ENCODE assay signal across 21 mouse cellular contexts in genomic region chr2:171586853-171587220, GRCm38 (mm10).
DNase-seq lines count a peak whose midpoint lies in the region; ATAC-seq lines count a peak whose summit lies in the region.
"Had no signal": no experiment of that assay in that cellular context is flagged by ENCODE, and none has a peak within 500 bp of the region (broad histone marks: within the 10 kb centered on the region; RNA-seq: fewer than 3 reads in every experiment).

No protein-coding gene starts in this region.

- intact Hi-C loops in heart, postnatal 36 days (cut with DNase I): no loop called here

- H3K36me3 ChIP-seq in hindbrain, embryonic 12.5 days: no peaks in the 10 kb centered on the region
- no peaks in the 10 kb centered on the region for H3K36me3 ChIP-seq in hindbrain, embryonic 11.5 days (ENCODE audit: control insufficient read depth, insufficient read depth, low read length)
- H3K36me3 ChIP-seq in intestine, embryonic 16.5 days (ENCODE audit: control insufficient read depth, insufficient read depth, low read length): no peaks in the 10 kb centered on the region
- H3K36me3 ChIP-seq: embryonic facial prominence, embryonic 10.5 days; heart, embryonic 12.5 days; limb, embryonic 12.5 days; midbrain, embryonic 12.5 days had no signal

- WGBS in hindbrain, embryonic 12.5 days: 95% methylated on average over 4 of the region's 4 CpGs
- 97% methylated on average over 4 of the region's 4 CpGs for WGBS in hindbrain, embryonic 11.5 days
- WGBS in intestine, embryonic 16.5 days: 85% methylated on average over 4 of the region's 4 CpGs

- no peaks in the 10 kb centered on the region for H3K9me3 ChIP-seq in hindbrain, embryonic 12.5 days (replicated peaks)
- H3K9me3 ChIP-seq in hindbrain, embryonic 11.5 days (ENCODE audit: control insufficient read depth, low read length): no peaks in the 10 kb centered on the region
- H3K9me3 ChIP-seq in intestine, embryonic 16.5 days (ENCODE audit: control insufficient read depth, low read length): no peaks in the 10 kb centered on the region
- H3K9me3 ChIP-seq: embryonic facial prominence, embryonic 10.5 days; heart, embryonic 12.5 days; limb, embryonic 12.5 days; midbrain, embryonic 12.5 days had no signal

- no peaks in the 10 kb centered on the region for H3K27me3 ChIP-seq in hindbrain, embryonic 12.5 days
- no peaks in the 10 kb centered on the region for H3K27me3 ChIP-seq in hindbrain, embryonic 11.5 days (ENCODE audit: control insufficient read depth, insufficient read depth, low read length)
- H3K27me3 ChIP-seq in intestine, embryonic 16.5 days (replicated peaks; ENCODE audit: control insufficient read depth, insufficient read depth, low read length): no peaks in the 10 kb centered on the region
- H3K27me3 ChIP-seq: heart, embryonic 12.5 days; limb, embryonic 12.5 days had no signal

- no peak overlapping the region for H3K4me2 ChIP-seq in hindbrain, embryonic 12.5 days (replicated peaks)
- H3K4me2 ChIP-seq in hindbrain, embryonic 11.5 days (replicated peaks; ENCODE audit: low read depth, low read length): no peak overlapping the region
- no peak overlapping the region for H3K4me2 ChIP-seq in intestine, embryonic 16.5 days (ENCODE audit: low read depth, low read length)
- H3K4me2 ChIP-seq: heart, embryonic 12.5 days; limb, embryonic 12.5 days; liver, embryonic 11.5 days had no signal

- DNase-seq in hindbrain, embryonic 11.5 days (ENCODE audit: low spot score): no peak
- DNase-seq in kidney, adult 9 months: peak; percentile 52
- DNase-seq in kidney, postnatal 14 days: peak; percentile 36
- DNase-seq in gastrocnemius, postnatal 25 days: no peak
- DNase-seq in heart, postnatal 36 days: no peak
- no peak for DNase-seq in layer of hippocampus, postnatal 36 days
- DNase-seq: adrenal gland, postnatal 14 days; cerebellum, adult 2 months; gastrocnemius, postnatal 10 days; liver, postnatal 0 days; lung, postnatal 10 days; thymus, adult 18-20 months; thymus, postnatal 36 days had no signal

- no peak overlapping the region for H3K4me3 ChIP-seq in hindbrain, embryonic 12.5 days
- no peak overlapping the region for H3K4me3 ChIP-seq in hindbrain, embryonic 11.5 days (ENCODE audit: low read depth, low read length)
- no peak overlapping the region for H3K4me3 ChIP-seq in intestine, embryonic 16.5 days (ENCODE audit: low read length)
- H3K4me3 ChIP-seq: embryonic facial prominence, embryonic 10.5 days; heart, embryonic 12.5 days; limb, embryonic 12.5 days; midbrain, embryonic 12.5 days had no signal

- peaks cover 16% of the 10 kb centered on the region for H3K4me1 ChIP-seq in hindbrain, embryonic 12.5 days
- H3K4me1 ChIP-seq in hindbrain, embryonic 11.5 days (replicated peaks; ENCODE audit: control insufficient read depth, insufficient read depth, low read length): no peaks in the 10 kb centered on the region
- no peaks in the 10 kb centered on the region for H3K4me1 ChIP-seq in intestine, embryonic 16.5 days (ENCODE audit: control insufficient read depth, insufficient read depth, low read length)
- H3K4me1 ChIP-seq: heart, embryonic 12.5 days had no signal

- H3K27ac ChIP-seq in hindbrain, embryonic 12.5 days: 0 out of 2 replicates have a peak overlapping the region, but pooled peaks have one; percentile 66
- H3K27ac ChIP-seq in hindbrain, embryonic 11.5 days (ENCODE audit: low read depth, low read length): no peak overlapping the region
- H3K27ac ChIP-seq in intestine, embryonic 16.5 days (ENCODE audit: low read length): no peak overlapping the region
- H3K27ac ChIP-seq: embryonic facial prominence, embryonic 10.5 days; limb, embryonic 12.5 days had no signal

- no peak overlapping the region for H3K9ac ChIP-seq in hindbrain, embryonic 12.5 days
- no peak overlapping the region for H3K9ac ChIP-seq in hindbrain, embryonic 11.5 days (ENCODE audit: low read depth, low read length)
- no peak overlapping the region for H3K9ac ChIP-seq in intestine, embryonic 16.5 days (ENCODE audit: low read depth, low read length)
- H3K9ac ChIP-seq: heart, embryonic 12.5 days; hindbrain, embryonic 14.5 days; limb, embryonic 12.5 days; liver, postnatal 0 days; midbrain, embryonic 12.5 days had no signal

- no peak for ATAC-seq in hindbrain, embryonic 12.5 days (ENCODE audit: low FRiP score)
- ATAC-seq in hindbrain, embryonic 11.5 days (ENCODE audit: low FRiP score): no peak
- peak; percentile 71 for ATAC-seq in intestine, embryonic 16.5 days
- ATAC-seq: liver, postnatal 0 days had no signal

Comparison
In these comparisons a context has a peak if more than half of its experiments do, and no peak if none do; other contexts are left out.
1. DNase-seq: peak in kidney, adult 9 months (single experiment) and kidney, postnatal 14 days (single experiment); none in hindbrain, embryonic 11.5 days (single experiment), gastrocnemius, postnatal 25 days (single experiment), heart, postnatal 36 days (0 of 2) and layer of hippocampus, postnatal 36 days (0 of 2).